ENCODE assay signal across 8 mouse cellular contexts in the genomic region with DNA sequence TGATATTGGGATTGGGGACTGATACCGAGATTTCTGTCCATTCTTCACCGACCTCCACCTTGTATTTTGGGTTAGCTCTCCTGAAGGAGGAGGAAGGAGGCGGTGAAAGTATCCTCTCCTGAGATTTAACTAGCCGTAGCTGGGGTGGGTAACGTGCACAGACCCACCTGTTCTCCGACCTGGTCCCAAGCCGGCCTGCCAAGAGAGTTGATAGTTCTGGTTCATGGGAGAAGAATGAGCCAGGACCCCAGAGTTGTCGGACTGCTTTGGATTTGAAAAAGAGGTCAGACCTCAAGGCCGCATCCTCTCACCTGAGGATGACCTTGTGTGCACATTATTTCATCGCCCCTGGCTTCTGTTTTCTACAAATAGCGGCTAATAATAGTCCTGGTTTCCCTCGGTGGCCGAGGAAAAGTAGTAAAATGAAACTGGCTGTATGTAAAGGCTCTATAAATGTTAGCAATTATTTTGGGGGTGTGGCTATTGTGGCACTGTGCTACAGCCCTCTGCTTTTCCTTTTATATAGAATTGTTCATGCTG. TPM values are rescaled to one million over a fixed set of nuclear protein-coding genes. Genes with fewer than 3 reads are reported as not detected.
DNase-seq lines count a peak whose midpoint lies in the region; ATAC-seq lines count a peak whose summit lies in the region.
"Had no signal": no experiment of that assay in that cellular context is flagged by ENCODE, and none has a peak within 500 bp of the region (broad histone marks: within the 10 kb centered on the region; RNA-seq: fewer than 3 reads in every experiment).

No protein-coding gene starts in this region.

- ATAC-seq in heart, embryonic 11.5 days (replicated peaks; ENCODE audit: insufficient number of reproducible peaks, low FRiP score, low TSS enrichment), result no peak
- no peak for ATAC-seq in neural tube, embryonic 14.5 days (ENCODE audit: low read depth)
- no peak for ATAC-seq in erythroid progenitor cell, adult 5-6 weeks (replicated peaks; ENCODE audit: low FRiP score, poor library complexity, severe bottlenecking)

- no peaks in the 10 kb centered on the region for H3K9me3 ChIP-seq in heart, embryonic 11.5 days (replicated peaks; ENCODE audit: control insufficient read depth, low read length)
- H3K9me3 ChIP-seq in limb, embryonic 10.5 days (replicated peaks), result no peaks in the 10 kb centered on the region
- H3K9me3 ChIP-seq in neural tube, embryonic 14.5 days (ENCODE audit: control insufficient read depth, low read length), result no peaks in the 10 kb centered on the region

- H3K4me3 ChIP-seq in heart, embryonic 11.5 days (ENCODE audit: low read depth, low read length), result peak overlapping the region; percentile 85
- H3K4me3 ChIP-seq in limb, embryonic 10.5 days, result peak overlapping the region; percentile 71
- H3K4me3 ChIP-seq in neural tube, embryonic 14.5 days (ENCODE audit: low read depth, low read length), result peak overlapping the region; percentile 76

- peak overlapping the region; percentile 87 for H3K4me2 ChIP-seq in heart, embryonic 11.5 days
- H3K4me2 ChIP-seq in neural tube, embryonic 14.5 days (ENCODE audit: low read depth, low read length), result peak overlapping the region; percentile 67

- peaks cover 13% of the 10 kb centered on the region for H3K4me1 ChIP-seq in heart, embryonic 11.5 days (ENCODE audit: control insufficient read depth, insufficient read depth, low read length)
- peaks cover 12% of the 10 kb centered on the region for H3K4me1 ChIP-seq in limb, embryonic 10.5 days
- H3K4me1 ChIP-seq in neural tube, embryonic 14.5 days (ENCODE audit: control insufficient read depth, insufficient read depth, low read length), result peaks cover 23% of the 10 kb centered on the region

- H3K9ac ChIP-seq in heart, embryonic 11.5 days (ENCODE audit: low read depth, low read length), result peak overlapping the region; percentile 90
- H3K9ac ChIP-seq in neural tube, embryonic 14.5 days (replicated peaks; ENCODE audit: low read depth, low read length), result peak overlapping the region; percentile 84

- peak; percentile 8 for DNase-seq in right cerebral cortex, postnatal 14 days
- DNase-seq in right cerebral cortex, adult 2 months (ENCODE audit: low spot score in 2 of 2), result no peak
- DNase-seq in c-Kit-positive CD71-positive TER-119-positive erythroid progenitor cells, embryonic 14.5 days (ENCODE audit: low spot score), result peak; percentile 11
- DNase-seq in limb, embryonic 10.5 days (ENCODE audit: low spot score), result peak; percentile 41

- no peaks in the 10 kb centered on the region for H3K27me3 ChIP-seq in heart, embryonic 11.5 days (ENCODE audit: control insufficient read depth, insufficient read depth, low read length)
- no peaks in the 10 kb centered on the region for H3K27me3 ChIP-seq in limb, embryonic 10.5 days (ENCODE audit: low read depth, poor library complexity, severe bottlenecking)
- no peaks in the 10 kb centered on the region for H3K27me3 ChIP-seq in neural tube, embryonic 14.5 days (ENCODE audit: control insufficient read depth, insufficient read depth, low read length)

- no peaks in the 10 kb centered on the region for H3K36me3 ChIP-seq in heart, embryonic 11.5 days (ENCODE audit: control insufficient read depth, insufficient read depth, low read length)
- peaks cover 6% of the 10 kb centered on the region for H3K36me3 ChIP-seq in limb, embryonic 10.5 days
- no peaks in the 10 kb centered on the region for H3K36me3 ChIP-seq in neural tube, embryonic 14.5 days (ENCODE audit: control insufficient read depth, insufficient read depth, low read length)

- peak overlapping the region; percentile 97 for H3K27ac ChIP-seq in heart, embryonic 11.5 days (ENCODE audit: low read depth, low read length)
- H3K27ac ChIP-seq in limb, embryonic 10.5 days, result peak overlapping the region; percentile 95
- H3K27ac ChIP-seq in neural tube, embryonic 14.5 days (ENCODE audit: low read depth, low read length), result peak overlapping the region; percentile 99

- WGBS in heart, embryonic 11.5 days (ENCODE audit: insufficient replicate concordance), result under 1% methylated on average over 13 of the region's 13 CpGs
- 3% methylated on average over 13 of the region's 13 CpGs for WGBS in limb, embryonic 10.5 days
- WGBS in neural tube, embryonic 14.5 days, result 1% methylated on average over 13 of the region's 13 CpGs

RNA-seq across cellular contexts. Expression of a gene that starts 1.0 kb away (rescaled TPM):
- polyA plus RNA-seq in heart, embryonic 11.5 days (2014; fragmentation: Nextera tagmentation; extraction: Ambion mirVana), result 360 and 399 TPM in 2 replicates
- 432 and 440 TPM in 2 replicates for polyA plus RNA-seq in limb, embryonic 10.5 days (2016; fragmentation: Nextera tagmentation; extraction: Ambion mirVana)
- polyA plus RNA-seq in neural tube, embryonic 14.5 days (2014; fragmentation: Nextera tagmentation; extraction: Ambion mirVana), result 808 and 850 TPM in 2 replicates
- total RNA-seq in erythroid progenitor cell, adult 5-6 weeks (2015; ENCODE audit: low replicate concordance), result 76.4 and 97.3 TPM in 2 replicates
- 29.4 and 76.2 TPM in 2 replicates for total RNA-seq in erythroid progenitor cell, adult 5-6 weeks (2017; ENCODE audit: low replicate concordance)

RNA-seq across cellular contexts. Expression of a gene that starts 26.6 kb away (rescaled TPM):
- polyA plus RNA-seq in heart, embryonic 11.5 days (2014; fragmentation: Nextera tagmentation; extraction: Ambion mirVana), result not detected in 2 replicates
- polyA plus RNA-seq in limb, embryonic 10.5 days (2016; fragmentation: Nextera tagmentation; extraction: Ambion mirVana), result not detected in 2 replicates
- polyA plus RNA-seq in neural tube, embryonic 14.5 days (2014; fragmentation: Nextera tagmentation; extraction: Ambion mirVana), result not detected in 2 replicates
- not detected in 2 replicates for total RNA-seq in erythroid progenitor cell, adult 5-6 weeks (2015; ENCODE audit: low replicate concordance)
- not detected in 2 replicates for total RNA-seq in erythroid progenitor cell, adult 5-6 weeks (2017; ENCODE audit: low replicate concordance)
- total RNA-seq: heart, postnatal 36 days had no signal

RNA-seq across cellular contexts. Expression of a gene that starts 41.2 kb away (rescaled TPM):
- polyA plus RNA-seq in heart, embryonic 11.5 days (2014; fragmentation: Nextera tagmentation; extraction: Ambion mirVana), result not detected in 2 replicates
- polyA plus RNA-seq in limb, embryonic 10.5 days (2016; fragmentation: Nextera tagmentation; extraction: Ambion mirVana), result not detected in 2 replicates
- not detected in 2 replicates for polyA plus RNA-seq in neural tube, embryonic 14.5 days (2014; fragmentation: Nextera tagmentation; extraction: Ambion mirVana)
- not detected in 2 replicates for total RNA-seq in erythroid progenitor cell, adult 5-6 weeks (2015; ENCODE audit: low replicate concordance)
- not detected in 2 replicates for total RNA-seq in erythroid progenitor cell, adult 5-6 weeks (2017; ENCODE audit: low replicate concordance)
- total RNA-seq: heart, postnatal 36 days had no signal

RNA-seq across cellular contexts. Expression of a gene that starts 50.2 kb away (rescaled TPM):
- polyA plus RNA-seq in heart, embryonic 11.5 days (2014; fragmentation: Nextera tagmentation; extraction: Ambion mirVana), result not detected in 2 replicates
- not detected in 2 replicates for polyA plus RNA-seq in limb, embryonic 10.5 days (2016; fragmentation: Nextera tagmentation; extraction: Ambion mirVana)
- polyA plus RNA-seq in neural tube, embryonic 14.5 days (2014; fragmentation: Nextera tagmentation; extraction: Ambion mirVana), result not detected in 2 replicates
- not detected in 2 replicates for total RNA-seq in erythroid progenitor cell, adult 5-6 weeks (2015; ENCODE audit: low replicate concordance)
- total RNA-seq in erythroid progenitor cell, adult 5-6 weeks (2017; ENCODE audit: low replicate concordance), result not detected in 2 replicates
- total RNA-seq: heart, postnatal 36 days had no signal

Comparison
In these comparisons a context has a peak if more than half of its experiments do, and no peak if none do; other contexts are left out.
1. DNase-seq: peak in right cerebral cortex, postnatal 14 days (single experiment), c-Kit-positive CD71-positive TER-119-positive erythroid progenitor cells, embryonic 14.5 days (single experiment) and limb, embryonic 10.5 days (single experiment); none in right cerebral cortex, adult 2 months (0 of 2).
2. Peak in every context shown above with its lines, with median percentiles within 50 percentile points of each other: H3K27ac ChIP-seq and H3K4me3 ChIP-seq.